Mouse (Mus musculus): Measurements from ENCODE around the gene Gm42421. TPM values are rescaled to one million over a fixed set of nuclear protein-coding genes. Genes with fewer than 3 reads are reported as not detected.

Gene Gm42421
- polyA plus RNA-seq, 1 experiment from 2014 or later, result 2.6 TPM

- 0 out of 2 replicates have a peak, but pooled peaks cover 3% of the 10 kb centered on the region for H3K4me1 ChIP-seq (replicated peaks)
- 79% methylated on average over 16 of the region's 16 CpGs for WGBS
- no peaks in the 10 kb centered on the region for H3K9me3 ChIP-seq
- H3K4me3 ChIP-seq, result no peak overlapping the region
- ATAC-seq (ENCODE audit: low FRiP score, low read depth), result no peak
- H3K9ac ChIP-seq, result no peak overlapping the region
- H3K36me3 ChIP-seq, result no peaks in the 10 kb centered on the region
- H3K27ac ChIP-seq (replicated peaks), result no peak overlapping the region
- H3K4me2 ChIP-seq, result no peak overlapping the region
- no peaks in the 10 kb centered on the region for H3K27me3 ChIP-seq
Measured at GRCm38 (mm10) chr5:143976726-143977431, 48.9 kb downstream of the Gm42421 start.

DNA sequence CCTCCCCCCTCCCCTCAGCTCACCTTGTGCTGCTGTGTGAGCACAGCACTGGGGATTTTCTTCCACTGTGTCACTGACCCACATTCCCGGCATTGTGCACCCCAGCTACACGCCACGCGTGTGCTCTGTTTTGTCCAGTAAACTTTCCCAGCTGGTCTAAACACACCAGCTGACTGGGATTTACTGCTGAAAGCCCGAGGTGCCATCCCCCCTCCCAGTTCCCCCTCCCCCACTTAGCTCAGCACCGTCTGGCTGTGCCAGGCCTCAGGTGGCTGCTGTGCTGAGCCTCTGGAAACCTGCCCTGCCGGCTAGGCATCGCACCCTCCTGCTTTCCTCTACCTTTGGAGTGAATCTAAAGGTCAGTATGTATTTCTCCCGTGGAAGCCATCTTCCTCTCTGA, 52.9 kb downstream of the Gm42421 start:
- no peak for ATAC-seq (ENCODE audit: low FRiP score, low read depth)

GRCm38 (mm10) chr5:143982361-143982760, 54.4 kb downstream of the Gm42421 start:
- 90% methylated on average over 2 of the region's 2 CpGs for WGBS
- Histone ChIP-seq H3K27ac (replicated peaks) (no peak overlapping the region), H3K9me3 (no peaks in the 10 kb centered on the region), H3K27me3 (no peaks in the 10 kb centered on the region), H3K9ac (no peak overlapping the region), H3K36me3 (peaks cover 21% of the 10 kb centered on the region), H3K4me2 (no peak overlapping the region), H3K4me1 (replicated peaks) (0 out of 2 replicates have a peak, but pooled peaks cover 3% of the 10 kb centered on the region), H3K4me3 (no peak overlapping the region)
- ATAC-seq (ENCODE audit: low FRiP score, low read depth), result no peak

More for the DNA sequence above, 52.9 kb downstream of the Gm42421 start:
- Histone ChIP-seq H3K4me2 (no peak overlapping the region), H3K4me1 (replicated peaks) (0 out of 2 replicates have a peak, but pooled peaks cover 3% of the 10 kb centered on the region), H3K4me3 (no peak overlapping the region), H3K27ac (replicated peaks) (no peak overlapping the region), H3K36me3 (peaks cover 10% of the 10 kb centered on the region; the same call in 1 of the 2 replicates), H3K9me3 (no peaks in the 10 kb centered on the region), H3K9ac (no peak overlapping the region), H3K27me3 (no peaks in the 10 kb centered on the region)
- 28% methylated on average over 9 of the region's 9 CpGs for WGBS

DNA sequence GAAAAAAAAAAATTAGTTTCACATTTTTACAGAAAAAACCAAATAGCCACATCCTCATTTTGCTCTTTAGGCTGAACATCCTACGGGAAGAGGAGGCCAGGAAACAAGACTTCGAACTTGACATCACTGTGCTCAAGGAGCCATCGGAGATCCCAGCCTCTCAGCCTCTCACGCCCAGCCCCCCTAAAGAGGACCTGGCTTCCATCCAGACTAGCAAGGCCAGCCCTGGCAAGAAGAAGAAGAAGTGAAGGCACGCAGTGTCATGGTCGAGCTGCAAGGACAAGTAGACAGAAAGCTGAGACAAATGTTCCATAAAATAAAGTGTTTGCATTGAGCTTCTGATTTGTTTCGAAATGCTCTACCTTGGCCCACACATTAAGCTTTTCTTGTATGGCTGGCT, 57.4 kb downstream of the Gm42421 start:
- H3K27ac ChIP-seq (replicated peaks), result no peak overlapping the region
- H3K36me3 ChIP-seq, result peaks cover 48% of the 10 kb centered on the region
- H3K27me3 ChIP-seq, result no peaks in the 10 kb centered on the region
- WGBS, result 83% methylated on average over 7 of the region's 7 CpGs
- H3K9ac ChIP-seq, result no peak overlapping the region
- no peaks in the 10 kb centered on the region for H3K9me3 ChIP-seq
- no peak for ATAC-seq (ENCODE audit: low FRiP score, low read depth)
- H3K4me3 ChIP-seq, result no peak overlapping the region
- H3K4me1 ChIP-seq (replicated peaks), result 0 out of 2 replicates have a peak, but pooled peaks cover 3% of the 10 kb centered on the region
- H3K4me2 ChIP-seq, result no peak overlapping the region

Other genes starting within 250 kb of the Gm42421 start
- 27.3 and 28.1 TPM in 2 replicates for gene Usp42, start 195.9 kb upstream of the Gm42421 start, polyA plus RNA-seq (2015; fragmentation: Nextera tagmentation; extraction: Ambion mirVana)
- gene Eif2ak1, start 110.4 kb upstream of the Gm42421 start, polyA plus RNA-seq (2015; fragmentation: Nextera tagmentation; extraction: Ambion mirVana), result 43.3 and 49.0 TPM in 2 replicates
- gene Ankrd61, start 30.5 kb upstream of the Gm42421 start, polyA plus RNA-seq (2015; fragmentation: Nextera tagmentation; extraction: Ambion mirVana), result 0.21 and 0.36 TPM in 2 replicates
- gene Aimp2, start 18.3 kb upstream of the Gm42421 start, polyA plus RNA-seq (2015; fragmentation: Nextera tagmentation; extraction: Ambion mirVana), result 88.8 and 89.5 TPM in 2 replicates
- gene Pms2, start 18.2 kb upstream of the Gm42421 start, polyA plus RNA-seq (2015; fragmentation: Nextera tagmentation; extraction: Ambion mirVana), result 26.8 and 31.0 TPM in 2 replicates
- 4.0 and 5.2 TPM in 2 replicates for gene Rsph10b, start 4.9 kb downstream of the Gm42421 start, polyA plus RNA-seq (2015; fragmentation: Nextera tagmentation; extraction: Ambion mirVana)
- gene Ccz1, start 86.7 kb downstream of the Gm42421 start, polyA plus RNA-seq (2015; fragmentation: Nextera tagmentation; extraction: Ambion mirVana), result 71.7 and 78.1 TPM in 2 replicates
- gene Ocm, start 98.5 kb downstream of the Gm42421 start, polyA plus RNA-seq (2015; fragmentation: Nextera tagmentation; extraction: Ambion mirVana), result 0.43 TPM in 1 of 2 replicates, not detected in the other
- 9.3 and 10.2 TPM in 2 replicates for gene Lmtk2, start 172.3 kb downstream of the Gm42421 start, polyA plus RNA-seq (2015; fragmentation: Nextera tagmentation; extraction: Ambion mirVana)

Measured in hindbrain, embryonic 15.5 days (tissue).